ENCODE assay signal across 12 mouse cellular contexts in the genomic region with DNA sequence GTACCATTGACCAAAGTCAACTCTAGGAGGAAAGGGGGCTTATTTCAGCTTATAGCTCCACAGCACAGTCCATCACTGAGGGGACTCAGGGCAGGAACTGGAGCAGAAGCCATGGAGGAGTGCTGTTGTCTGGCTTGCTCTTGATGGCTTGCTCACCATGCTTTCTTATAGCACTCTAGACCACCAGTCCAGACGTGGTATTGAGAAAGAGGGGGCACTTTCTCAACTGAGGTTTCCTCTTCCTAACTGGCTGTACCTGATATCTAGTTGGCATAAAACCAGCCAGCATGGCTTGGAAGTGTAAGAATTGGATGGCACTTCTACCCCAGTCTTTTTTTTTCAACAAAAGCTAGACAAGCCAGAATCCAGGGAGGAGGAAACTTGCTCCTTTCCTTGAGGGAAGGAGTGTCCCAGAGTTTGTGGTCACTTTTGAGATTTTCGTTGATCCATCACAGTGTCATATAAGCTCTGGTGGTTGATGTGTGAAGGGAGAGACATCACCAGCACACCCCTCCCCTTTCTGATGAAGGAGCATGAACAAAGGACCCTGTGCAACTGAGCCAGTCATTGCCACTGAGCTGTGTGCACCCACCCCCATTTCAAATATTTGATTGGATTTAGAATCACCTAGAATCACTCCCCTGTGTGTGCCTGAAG.
"Had no signal": no experiment of that assay in that cellular context is flagged by ENCODE, and none has a peak within 500 bp of the region (broad histone marks: within the 10 kb centered on the region; RNA-seq: fewer than 3 reads in every experiment).

No protein-coding gene starts in this region.

- H3K36me3 ChIP-seq: kidney, embryonic 15.5 days; limb, embryonic 13.5 days; liver, embryonic 15.5 days; midbrain, embryonic 12.5 days had no signal

- H3K9me3 ChIP-seq: kidney, embryonic 15.5 days; limb, embryonic 13.5 days; liver, embryonic 15.5 days; midbrain, embryonic 12.5 days had no signal

- DNase-seq: kidney, postnatal 14 days; left cerebral cortex, postnatal 4 days; lung, embryonic 14.5 days; lung, postnatal 10 days; lung, postnatal 4 days; right cerebral cortex, postnatal 25 days; thymus, postnatal 36 days had no signal

- H3K9ac ChIP-seq: kidney, embryonic 15.5 days; limb, embryonic 13.5 days; liver, embryonic 15.5 days; lung, embryonic 14.5 days; midbrain, embryonic 12.5 days had no signal

- H3K4me1 ChIP-seq: limb, embryonic 13.5 days; midbrain, embryonic 12.5 days had no signal

- H3K4me3 ChIP-seq: kidney, embryonic 15.5 days; limb, embryonic 13.5 days; liver, embryonic 15.5 days; midbrain, embryonic 12.5 days had no signal

- H3K4me2 ChIP-seq: kidney, embryonic 15.5 days; limb, embryonic 13.5 days; liver, embryonic 11.5 days; liver, embryonic 15.5 days; lung, embryonic 14.5 days; midbrain, embryonic 12.5 days had no signal

- H3K27me3 ChIP-seq: kidney, embryonic 15.5 days; limb, embryonic 13.5 days; liver, embryonic 15.5 days; midbrain, embryonic 12.5 days had no signal

- H3K27ac ChIP-seq: kidney, embryonic 15.5 days; limb, embryonic 13.5 days; liver, embryonic 15.5 days; midbrain, embryonic 12.5 days had no signal
